Mouse (Mus musculus) cerebellum, adult 2 months (tissue): Measurements from ENCODE around the gene Inka1. TPM values are rescaled to one million over a fixed set of nuclear protein-coding genes. Genes with fewer than 3 reads are reported as not detected.

ENCODE experiments used
- DNase-seq, 2 experiments: peaks; one replicate each; pipeline ENCODE4 v3.0.0; 2021
- H3K27ac ChIP-seq: fragments of 200-500 bp; 2 replicates; pipeline ENCODE4 v1.5.1; 2012; ENCODE audit warnings: low read length, control low read depth, inconsistent platforms; ENCODE audit not compliant: insufficient read depth
- H3K27me3 ChIP-seq: fragments of 200-500 bp; 2 replicates; pipeline ENCODE4 v1.6.1; 2012; ENCODE audit warnings: inconsistent platforms, mild to moderate bottlenecking, low read length, moderate library complexity; ENCODE audit not compliant: control insufficient read depth, insufficient read depth
- H3K4me1 ChIP-seq: fragments of 200-500 bp; 2 replicates; pipeline ENCODE4 v1.6.1; 2011; ENCODE audit warnings: low read length; ENCODE audit not compliant: control insufficient read depth, insufficient read depth
- H3K4me3 ChIP-seq: fragments of 200-500 bp; replicated peaks from 2 replicates; pipeline ENCODE3; 2011; ENCODE audit warnings: mild to moderate bottlenecking, low read depth, low read length, control low read depth; ENCODE audit not compliant: insufficient read depth
- CTCF ChIP-seq: fragments of 200-500 bp; IDR thresholded peaks from 2 replicates; pipeline ENCODE4 v1.5.1; 2011; ENCODE audit warnings: low read depth, mild to moderate bottlenecking, control low read depth, low read length, moderate library complexity, borderline replicate concordance; ENCODE audit not compliant: insufficient read depth
- POLR2A ChIP-seq: fragments of 200-500 bp; IDR thresholded peaks from 2 replicates; pipeline ENCODE4 v1.6.1; 2011; ENCODE audit warnings: low read length, control low read depth, borderline replicate concordance; ENCODE audit not compliant: insufficient read depth
- WGBS: fragments of 180-500 bp; shearing (Covaris S2); methylation state at CpG from one replicate; pipeline ENCODE4 v1.1.7; 2018; 5-methylcytosine and 5-hydroxymethylcytosine counted together
- polyA plus RNA-seq: library from polyadenylated mRNA; depleted of rRNA; stranded (reverse); fragments of >200 nt; gene quantifications from 2 replicates; pipeline ENCODE4 v1.2.3, GENCODE M21; 2012

The Inka1 gene
- polyA plus RNA-seq, 1 experiment: 5.7 TPM

GRCm38 (mm10) chr9:108010385-108010784, 24.7 kb upstream of the Inka1 start:
- Histone ChIP-seq H3K27me3 (no peaks in the 10 kb centered on the region), H3K4me3 (no peak overlapping the region), H3K4me1 (no peaks in the 10 kb centered on the region; the same call in 1 of the 2 replicates), H3K27ac (no peak overlapping the region)
- TF ChIP-seq CTCF (no peak), POLR2A (no peak)
- no peak for DNase-seq

DNA sequence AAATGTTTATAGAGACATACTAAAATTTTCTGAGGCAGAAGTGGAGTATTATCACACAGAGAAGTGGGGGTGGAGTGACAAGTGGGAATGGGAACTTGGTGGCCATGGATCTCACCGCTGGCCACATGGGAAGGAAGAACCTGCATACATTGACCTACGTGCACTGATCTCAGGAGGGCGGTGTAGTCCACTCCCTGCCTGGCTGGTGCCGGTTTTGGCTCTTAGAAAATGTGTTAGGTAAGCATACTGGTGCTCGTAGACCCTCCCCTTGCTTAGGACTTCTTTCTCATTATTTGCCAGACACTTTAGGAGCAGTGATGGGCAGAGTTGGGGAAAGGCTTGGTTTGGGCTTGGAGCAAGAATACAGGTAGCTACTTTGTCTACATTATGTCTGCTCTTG, 22.4 kb upstream of the Inka1 start:
- H3K27ac ChIP-seq: no peak overlapping the region
- no peak for DNase-seq
- no peak overlapping the region for H3K4me3 ChIP-seq
- WGBS: 80% methylated on average over 5 of the region's 5 CpGs
- no peaks in the 10 kb centered on the region for H3K27me3 ChIP-seq
- TF ChIP-seq CTCF: no peak
- H3K4me1 ChIP-seq: no peaks in the 10 kb centered on the region; the same call in 1 of the 2 replicates

DNA sequence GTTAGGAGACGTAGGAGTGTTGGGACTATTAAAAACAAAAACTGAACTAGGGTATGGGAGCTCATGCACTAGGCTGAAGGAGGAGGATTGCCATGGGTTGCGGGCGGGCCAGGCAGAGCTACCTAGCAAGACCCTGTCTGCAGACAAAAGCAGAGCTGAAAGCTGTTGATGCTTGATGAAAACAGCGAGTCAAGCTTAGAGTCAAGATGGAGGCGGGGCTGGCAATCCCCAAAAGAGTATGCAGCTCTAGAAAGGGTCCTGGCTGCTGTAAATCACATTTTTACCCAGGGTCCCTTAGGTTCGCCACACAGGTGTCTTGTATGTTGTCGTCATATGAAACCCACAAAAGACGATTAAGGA, 17.8 kb upstream of the Inka1 start:
- peak; percentile 14 to 43 for DNase-seq
- no peak for TF ChIP-seq POLR2A
- no peak for TF ChIP-seq CTCF

GRCm38 (mm10) chr9:108002778-108003530, 17.3 kb upstream of the Inka1 start:
- TF ChIP-seq POLR2A (no peak), CTCF (no peak)
- H3K4me3 ChIP-seq: peak overlapping the region; percentile 86
- H3K27ac ChIP-seq: peak overlapping the region; percentile 90
- WGBS: under 1% methylated on average over 50 of the region's 50 CpGs
- DNase-seq: no peak
- H3K4me1 ChIP-seq: no peaks in the 10 kb centered on the region; the same call in 1 of the 2 replicates
- H3K27me3 ChIP-seq: no peaks in the 10 kb centered on the region

More for the DNA sequence above, 17.8 kb upstream of the Inka1 start:
- H3K27ac ChIP-seq: peak overlapping the region; percentile 29; the same call in 1 of the 2 replicates
- peak overlapping the region; percentile 86 for H3K4me3 ChIP-seq
- no peaks in the 10 kb centered on the region for H3K27me3 ChIP-seq
- WGBS: 3% methylated on average over 8 of the region's 8 CpGs
- H3K4me1 ChIP-seq: no peaks in the 10 kb centered on the region; the same call in 1 of the 2 replicates

- no peaks in the 10 kb centered on the region; the same call in 1 of the 2 replicates for H3K4me1 ChIP-seq
- peak within 1 kb of the TSS; percentile 95 for H3K27ac ChIP-seq
- no peaks in the 10 kb centered on the region for H3K27me3 ChIP-seq
- peak within 1 kb of the TSS; percentile 92 for H3K4me3 ChIP-seq
- DNase-seq: peak; percentile 100
- TF ChIP-seq POLR2A: peak; percentile 99
- no peak for TF ChIP-seq CTCF
- under 1% methylated on average over 50 of the region's 51 CpGs for WGBS
These were observed 16.5 kb upstream of the Inka1 start, which contains the start of gene Ip6k1 for GRCm38 (mm10) chr9:108001922-108002770. Gene Ip6k1, plus strand, starts transcription at chr9:108002501.

- no peak for DNase-seq
- H3K4me1 ChIP-seq: no peaks in the 10 kb centered on the region
- no peak within 1 kb of the TSS for H3K27ac ChIP-seq
- no peak within 1 kb of the TSS for H3K4me3 ChIP-seq
- TF ChIP-seq POLR2A (no peak), CTCF (no peak)
- no peaks in the 10 kb centered on the region for H3K27me3 ChIP-seq
- 90% methylated on average over 5 of the region's 5 CpGs for WGBS
These were observed 10.4 kb upstream of the Inka1 start, which contains the start of gene Gm20662 for GRCm38 (mm10) chr9:107996049-107996448. Gene Gm20662, plus strand, starts transcription at chr9:107996349.

DNA sequence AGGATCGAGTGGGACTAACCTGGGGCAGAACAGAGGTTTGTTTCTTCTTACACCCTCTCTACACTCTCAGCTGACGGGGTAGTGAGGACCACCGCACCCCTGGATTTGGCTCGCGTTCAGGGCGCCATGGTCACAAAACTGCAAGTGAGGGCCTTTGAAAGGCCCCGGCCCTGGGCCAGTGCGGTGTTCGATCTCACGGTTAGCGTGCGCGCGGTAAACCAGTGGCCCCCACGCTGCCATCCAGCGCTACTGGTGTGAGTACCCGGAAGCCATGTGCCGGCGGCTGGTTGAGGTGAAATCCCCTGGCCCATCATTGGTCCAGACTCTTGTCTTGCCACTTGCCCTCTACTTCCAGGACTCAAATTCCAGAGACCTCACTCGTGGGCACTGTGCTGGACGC, 9.8 kb upstream of the Inka1 start:
- H3K27ac ChIP-seq: no peak overlapping the region
- 91% methylated on average over 21 of the region's 21 CpGs for WGBS
- no peak for TF ChIP-seq CTCF
- TF ChIP-seq POLR2A: no peak
- DNase-seq: no peak
- H3K27me3 ChIP-seq: no peaks in the 10 kb centered on the region
- no peaks in the 10 kb centered on the region for H3K4me1 ChIP-seq
- H3K4me3 ChIP-seq: no peak overlapping the region
